Comparison of ENCODE assay signal across 19 mouse cellular contexts in genomic region chr13:3632551-3632950, GRCm38 (mm10).
"Had no signal": no experiment of that assay in that cellular context is flagged by ENCODE, and none has a peak within 500 bp of the region (broad histone marks: within the 10 kb centered on the region; RNA-seq: fewer than 3 reads in every experiment).

No protein-coding gene starts in this region.

- H3K4me1 ChIP-seq: stomach, embryonic 15.5 days had no signal

- H3K27ac ChIP-seq: liver, embryonic 14.5 days; macrophage; midbrain, embryonic 13.5 days; midbrain, embryonic 15.5 days; neural tube, embryonic 13.5 days; neural tube, embryonic 15.5 days; stomach, embryonic 15.5 days; stomach, postnatal 0 days had no signal

- H3K4me2 ChIP-seq: lung, embryonic 14.5 days; midbrain, embryonic 13.5 days; midbrain, embryonic 15.5 days; neural tube, embryonic 13.5 days; stomach, embryonic 15.5 days had no signal

- H3K9me3 ChIP-seq: midbrain, embryonic 15.5 days; neural tube, embryonic 13.5 days; neural tube, embryonic 15.5 days; stomach, embryonic 15.5 days had no signal

- H3K27me3 ChIP-seq: midbrain, embryonic 15.5 days; stomach, embryonic 15.5 days had no signal

- DNase-seq: lung, adult 18-20 months; lung, embryonic 14.5 days; lung, postnatal 14 days; lung, postnatal 36 days; retina, postnatal 1 day; right cerebral cortex, adult 18-20 months; right cerebral cortex, postnatal 25 days; thymus, adult 18-20 months; thymus, postnatal 14 days; thymus, postnatal 36 days had no signal

- H3K9ac ChIP-seq: liver, embryonic 14.5 days; lung, embryonic 14.5 days; midbrain, embryonic 13.5 days; midbrain, embryonic 15.5 days; neural tube, embryonic 13.5 days; neural tube, embryonic 15.5 days; stomach, embryonic 15.5 days had no signal

- H3K36me3 ChIP-seq: midbrain, embryonic 13.5 days; midbrain, embryonic 15.5 days; neural tube, embryonic 13.5 days; neural tube, embryonic 15.5 days; stomach, embryonic 15.5 days had no signal

- ATAC-seq: midbrain, embryonic 13.5 days; midbrain, embryonic 15.5 days had no signal

- H3K4me3 ChIP-seq: megakaryocyte, embryonic 14.5 days; midbrain, embryonic 13.5 days; midbrain, embryonic 15.5 days; neural tube, embryonic 15.5 days; stomach, embryonic 15.5 days had no signal
